Mouse (Mus musculus): ENCODE data around the gene Zfp46. TPM values are rescaled to one million over a fixed set of nuclear protein-coding genes. Genes with fewer than 3 reads are reported as not detected.

The Zfp46 gene
- polyA plus RNA-seq, 1 experiment from 2014 or later, result 43.2 TPM

DNA sequence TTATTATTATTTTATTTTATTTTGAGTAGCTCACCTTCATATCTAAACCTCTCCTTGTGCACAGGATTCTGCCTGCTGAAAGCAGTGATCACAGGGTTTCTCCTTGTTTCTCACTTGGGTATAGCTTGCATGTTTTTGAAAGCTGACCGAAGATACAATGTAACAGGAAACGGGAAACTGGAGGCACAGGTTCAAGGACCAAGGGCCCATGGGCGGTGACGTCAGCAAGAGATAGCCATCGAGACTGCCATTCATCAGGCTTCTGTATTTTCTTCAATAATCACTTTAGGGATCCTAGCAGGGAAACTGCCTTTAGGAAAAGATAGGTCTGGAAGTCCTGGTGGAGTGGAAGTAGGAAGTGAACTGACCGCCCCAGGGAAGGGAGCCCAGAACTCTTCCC lies 7.2 kb downstream of the Zfp46 start:
- Histone ChIP-seq H3K4me3 (no peak overlapping the region), H3K9me3 (no peaks in the 10 kb centered on the region), H3K4me2 (no peak overlapping the region), H3K27me3 (replicated peaks) (peaks cover 10% of the 10 kb centered on the region; the same call in 1 of the 2 replicates), H3K4me1 (peaks cover 24% of the 10 kb centered on the region), H3K27ac (no peak overlapping the region), H3K36me3 (replicated peaks) (peaks cover 26% of the 10 kb centered on the region; the same call in 1 of the 2 replicates), H3K9ac (no peak overlapping the region)
- no peak for ATAC-seq (replicated peaks)
- WGBS, result 92% methylated on average over 6 of the region's 6 CpGs

DNA sequence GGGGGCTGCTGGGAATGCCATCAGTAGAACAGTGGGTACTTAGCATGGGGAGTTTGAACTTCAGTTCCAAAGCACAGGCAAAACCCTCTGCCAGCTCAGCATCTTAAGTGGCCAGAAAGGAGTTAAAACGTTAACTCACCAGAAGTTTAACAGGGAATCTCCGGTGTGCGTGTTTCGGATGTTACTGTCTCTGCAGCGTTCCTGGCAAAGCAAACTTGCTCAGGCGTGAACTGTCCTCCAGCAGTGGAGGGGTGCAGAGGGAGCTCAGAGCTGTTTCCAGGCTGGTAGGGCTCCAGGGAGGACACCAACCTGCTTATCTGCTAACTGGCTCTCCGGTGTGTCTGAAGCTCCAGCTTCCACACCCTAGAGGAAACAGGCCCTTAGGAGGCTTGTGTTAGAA lies 11.5 kb downstream of the Zfp46 start:
- WGBS, result 67% methylated on average over 7 of the region's 7 CpGs
- Histone ChIP-seq H3K4me2 (no peak overlapping the region), H3K27ac (no peak overlapping the region), H3K4me1 (peaks cover 4% of the 10 kb centered on the region), H3K9me3 (no peaks in the 10 kb centered on the region), H3K9ac (no peak overlapping the region), H3K4me3 (no peak overlapping the region), H3K27me3 (replicated peaks) (no peaks in the 10 kb centered on the region), H3K36me3 (replicated peaks) (peaks cover 13% of the 10 kb centered on the region; the same call in 1 of the 2 replicates)
- ATAC-seq (replicated peaks), result no peak

DNA sequence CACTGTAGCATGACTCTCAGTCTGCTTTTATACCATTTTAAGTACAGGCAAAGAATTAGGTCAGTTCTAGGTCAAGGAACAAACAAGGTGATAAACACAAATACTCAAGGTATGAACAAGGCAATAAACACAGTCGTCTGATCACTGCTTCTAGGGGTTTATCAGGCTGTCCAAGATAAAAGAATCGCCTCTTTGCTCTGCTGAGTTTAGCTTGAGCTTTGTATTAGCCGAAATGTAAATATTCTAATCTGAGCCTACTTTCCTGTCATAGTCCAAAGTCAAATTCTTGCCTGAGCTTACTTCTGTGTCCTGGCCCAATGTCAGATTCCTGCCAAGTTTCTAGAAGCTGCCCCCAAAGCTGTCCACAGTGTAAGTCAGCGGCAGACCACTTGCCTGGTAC lies 18.0 kb downstream of the Zfp46 start:
- H3K27ac ChIP-seq, result no peak overlapping the region
- 76% methylated on average over 4 of the region's 4 CpGs for WGBS

DNA sequence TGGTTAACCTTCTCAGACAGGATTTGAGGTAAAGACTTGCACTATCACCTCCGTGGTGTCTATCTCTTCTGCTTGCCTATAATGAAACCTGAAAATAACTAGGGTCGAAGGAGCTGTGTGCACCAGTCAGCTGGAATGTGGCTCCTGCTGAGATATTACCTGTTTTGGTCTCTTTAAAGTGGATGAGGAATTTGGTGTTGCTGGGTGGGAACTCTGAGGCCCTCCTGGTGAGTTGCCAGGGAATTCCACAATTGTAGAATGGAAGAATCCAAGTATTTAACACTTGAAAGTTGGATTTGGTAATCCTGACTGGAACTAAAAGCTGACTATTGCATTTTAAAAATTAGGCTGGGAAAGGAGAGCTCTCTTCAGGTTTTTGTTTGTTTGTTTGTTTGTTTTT lies 19.7 kb downstream of the Zfp46 start:
- no peak overlapping the region for H3K4me2 ChIP-seq
- no peaks in the 10 kb centered on the region for H3K9me3 ChIP-seq
- H3K9ac ChIP-seq, result no peak overlapping the region
- peaks cover under 1% of the 10 kb centered on the region for H3K4me1 ChIP-seq
- H3K27me3 ChIP-seq (replicated peaks), result no peaks in the 10 kb centered on the region
- no peak overlapping the region for H3K27ac ChIP-seq
- ATAC-seq (replicated peaks), result no peak
- 50% methylated on average over 2 of the region's 2 CpGs for WGBS
- no peaks in the 10 kb centered on the region for H3K36me3 ChIP-seq (replicated peaks)
- no peak overlapping the region for H3K4me3 ChIP-seq

More for the DNA sequence above, 18.0 kb downstream of the Zfp46 start:
- Histone ChIP-seq H3K4me2 (no peak overlapping the region), H3K9me3 (no peaks in the 10 kb centered on the region), H3K4me3 (no peak overlapping the region), H3K27me3 (replicated peaks) (no peaks in the 10 kb centered on the region), H3K4me1 (no peaks in the 10 kb centered on the region), H3K9ac (no peak overlapping the region), H3K36me3 (replicated peaks) (no peaks in the 10 kb centered on the region)
- no peak for ATAC-seq (replicated peaks)

DNA sequence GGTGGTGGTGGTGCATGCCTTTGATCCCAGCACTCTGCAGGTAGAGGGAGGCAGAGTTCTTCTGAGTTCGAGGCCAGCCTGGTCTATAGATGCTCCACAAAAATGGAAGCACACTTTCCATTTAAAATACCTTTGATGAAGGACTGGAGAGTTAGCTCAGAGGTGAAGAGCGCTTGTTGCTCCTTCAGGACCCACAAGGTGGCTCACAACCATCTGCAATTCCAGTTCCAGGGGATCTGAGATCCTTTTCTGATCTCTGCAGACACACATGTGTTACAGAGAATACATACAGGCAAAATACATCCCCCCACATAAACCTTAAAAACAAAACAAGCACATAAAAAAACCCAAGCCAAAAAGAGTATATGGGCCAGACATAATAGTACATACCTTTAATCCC lies 23.9 kb downstream of the Zfp46 start:
- no peaks in the 10 kb centered on the region for H3K9me3 ChIP-seq
- no peak overlapping the region for H3K9ac ChIP-seq
- H3K27ac ChIP-seq, result no peak overlapping the region
- no peak for ATAC-seq (replicated peaks)
- H3K27me3 ChIP-seq (replicated peaks), result no peaks in the 10 kb centered on the region
- H3K36me3 ChIP-seq (replicated peaks), result no peaks in the 10 kb centered on the region
- peaks cover 26% of the 10 kb centered on the region for H3K4me1 ChIP-seq
- H3K4me2 ChIP-seq, result no peak overlapping the region
- no peak overlapping the region for H3K4me3 ChIP-seq
- WGBS, result 59% methylated on average over 2 of the region's 2 CpGs

DNA sequence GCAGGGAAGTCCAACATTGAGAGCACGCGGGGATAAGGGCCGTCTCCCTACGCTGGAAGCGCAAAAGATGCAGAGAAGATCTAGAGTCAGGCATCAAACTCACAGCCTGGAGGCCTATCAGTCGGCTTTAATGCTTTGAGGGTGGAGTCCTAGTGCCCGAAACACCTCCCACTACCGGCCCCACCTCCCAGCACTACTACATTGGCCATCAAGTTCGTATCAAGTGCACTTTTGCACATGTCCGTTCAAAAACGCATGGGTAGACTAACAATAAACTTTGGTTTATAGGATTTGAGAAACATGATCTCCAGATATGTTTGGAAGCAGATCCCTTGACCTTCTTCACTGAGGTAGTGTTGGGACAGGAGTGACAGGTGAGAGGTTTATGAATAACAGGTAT lies 25.3 kb downstream of the Zfp46 start:
- Histone ChIP-seq H3K9me3 (no peaks in the 10 kb centered on the region), H3K36me3 (replicated peaks) (no peaks in the 10 kb centered on the region), H3K27me3 (replicated peaks) (no peaks in the 10 kb centered on the region), H3K4me2 (peak overlapping the region; percentile 61), H3K27ac (peak overlapping the region; percentile 96), H3K4me3 (peak overlapping the region; percentile 99), H3K4me1 (peaks cover 38% of the 10 kb centered on the region), H3K9ac (peak overlapping the region; percentile 84)
- ATAC-seq (replicated peaks), result no peak
- WGBS, result 3% methylated on average over 11 of the region's 11 CpGs

DNA sequence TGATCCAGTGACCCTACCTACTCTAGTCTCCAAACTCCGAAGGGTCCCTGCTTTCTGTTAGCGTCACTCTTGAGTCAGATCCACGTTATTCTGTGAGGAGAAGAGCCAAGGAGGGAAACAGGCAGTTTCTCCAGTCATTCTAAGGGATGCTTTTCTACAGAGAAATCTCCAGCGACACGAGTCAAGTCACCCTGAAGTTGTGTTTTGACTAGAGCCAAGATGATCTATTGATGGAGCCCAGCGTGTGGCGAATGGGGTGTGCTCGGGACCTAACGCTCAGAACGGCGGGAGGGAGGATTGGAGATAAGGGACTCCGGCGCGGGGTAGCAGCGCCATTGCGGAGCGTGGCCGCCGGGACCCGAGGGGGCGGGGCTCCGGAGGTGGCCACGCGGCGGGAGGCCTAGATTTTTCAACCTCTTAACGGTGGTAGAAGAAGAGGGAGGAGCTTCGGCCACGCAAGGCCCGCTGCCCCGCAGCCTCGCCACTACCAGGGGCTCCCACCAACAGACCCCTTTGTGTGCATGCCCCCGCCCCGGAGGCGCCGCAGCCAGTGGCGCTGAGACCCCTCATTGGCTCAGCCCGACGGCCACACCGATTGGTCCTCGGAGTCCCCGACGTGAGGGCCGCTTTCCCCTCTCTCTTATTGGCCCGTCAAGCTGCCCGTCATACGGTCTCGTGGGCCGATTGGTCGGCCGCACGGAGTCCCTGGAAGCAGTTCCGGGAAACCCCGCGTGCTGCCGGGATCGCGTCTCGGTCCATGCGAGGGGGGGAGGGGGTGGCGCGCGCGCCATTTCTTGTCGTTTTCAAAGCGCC lies 26.0 kb downstream of the Zfp46 start, which contains the start of gene Hnrnpr:
Hnrnpr (plus strand) TSS at position 714 of the 813 bp plus-strand sequence.
- no peaks in the 10 kb centered on the region for H3K9me3 ChIP-seq
- H3K27me3 ChIP-seq (replicated peaks), result no peaks in the 10 kb centered on the region
- peak within 1 kb of the TSS; percentile 99 for H3K4me3 ChIP-seq
- ATAC-seq (replicated peaks), result peak; percentile 100
- H3K27ac ChIP-seq, result peak within 1 kb of the TSS; percentile 97
- WGBS, result under 1% methylated on average over 62 of the region's 65 CpGs
- no peaks in the 10 kb centered on the region for H3K36me3 ChIP-seq (replicated peaks)
- peak within 1 kb of the TSS; percentile 97 for H3K9ac ChIP-seq
- peak within 1 kb of the TSS; percentile 79 for H3K4me2 ChIP-seq
- peaks cover 43% of the 10 kb centered on the region for H3K4me1 ChIP-seq

DNA sequence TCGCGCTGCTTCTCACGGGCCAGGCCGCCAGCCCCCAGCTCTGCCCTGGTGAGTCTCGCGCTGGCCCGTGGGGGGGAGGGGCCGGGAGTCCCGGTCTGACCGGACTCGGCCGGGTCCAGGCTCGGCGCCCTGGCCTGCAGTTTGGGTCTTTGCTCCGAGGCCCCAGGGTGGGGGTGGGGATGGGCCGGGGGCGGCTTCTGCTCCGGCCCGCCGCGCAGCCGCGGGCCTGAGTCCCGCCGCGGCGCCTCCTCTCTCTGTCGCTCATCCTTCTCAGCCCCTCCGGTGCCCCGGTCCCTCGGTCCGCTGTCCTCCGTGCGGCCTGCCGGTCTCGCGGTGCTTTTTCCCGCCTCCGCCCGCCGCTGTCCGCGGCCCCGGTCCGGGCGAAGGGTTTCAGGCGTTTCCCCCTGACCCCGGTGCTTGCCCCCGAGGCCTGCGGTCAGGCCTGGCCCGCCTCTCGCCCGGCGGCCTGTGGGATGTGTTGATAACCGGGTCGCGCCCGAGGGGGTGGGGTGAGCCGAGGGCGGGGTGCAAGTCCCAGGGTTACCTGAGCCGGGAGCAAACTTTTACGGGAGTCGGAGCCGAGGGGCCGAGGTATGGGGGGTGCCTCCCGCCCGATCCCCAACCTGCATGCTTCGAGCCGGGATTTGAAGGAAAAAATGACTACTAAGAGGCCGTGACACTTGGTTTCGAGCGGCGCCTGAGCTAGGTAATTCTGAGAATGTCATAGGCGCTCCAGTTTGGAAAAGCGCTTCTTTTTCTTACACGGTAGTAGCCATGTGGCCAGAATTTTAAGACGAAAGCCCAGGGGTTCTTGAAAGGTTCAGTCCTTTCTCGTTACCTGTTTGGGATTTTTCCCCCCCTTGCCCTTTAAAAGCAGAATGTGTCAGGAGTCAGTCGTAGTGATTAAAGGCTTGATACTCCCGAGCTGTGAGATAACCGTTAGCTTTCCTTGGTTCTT lies 26.8 kb downstream of the Zfp46 start:
- H3K9ac ChIP-seq, result peak overlapping the region; percentile 97
- H3K27me3 ChIP-seq (replicated peaks), result no peaks in the 10 kb centered on the region
- ATAC-seq (replicated peaks), result no peak
- peak overlapping the region; percentile 99 for H3K4me3 ChIP-seq
- H3K9me3 ChIP-seq, result no peaks in the 10 kb centered on the region
- under 1% methylated on average over 81 of the region's 81 CpGs for WGBS
- peaks cover 43% of the 10 kb centered on the region for H3K4me1 ChIP-seq
- no peaks in the 10 kb centered on the region for H3K36me3 ChIP-seq (replicated peaks)
- H3K27ac ChIP-seq, result peak overlapping the region; percentile 97
- peak overlapping the region; percentile 79 for H3K4me2 ChIP-seq

DNA sequence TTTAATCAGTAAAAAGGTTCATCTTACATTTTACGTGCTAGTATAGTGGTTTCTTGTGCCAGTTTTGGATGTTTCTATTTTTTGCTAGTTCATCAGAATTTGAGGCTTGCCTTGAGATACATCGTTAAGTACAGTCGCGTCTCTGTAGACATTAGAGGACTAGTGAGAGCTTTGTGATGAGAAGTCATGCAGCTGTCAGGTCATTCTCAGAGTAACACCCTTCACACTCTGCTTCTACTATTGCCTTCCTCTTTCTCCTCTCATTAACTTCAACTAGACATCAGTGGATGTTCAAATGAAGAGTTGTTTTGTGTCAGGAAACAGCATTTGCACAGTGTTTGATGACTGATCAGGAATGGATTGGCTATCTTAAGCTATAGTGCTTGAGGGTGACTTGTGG lies 28.1 kb downstream of the Zfp46 start:
- Histone ChIP-seq H3K36me3 (replicated peaks) (0 out of 2 replicates have a peak, but pooled peaks cover 3% of the 10 kb centered on the region), H3K4me1 (peaks cover 43% of the 10 kb centered on the region), H3K9me3 (no peaks in the 10 kb centered on the region), H3K9ac (peak overlapping the region; percentile 35; the same call in 1 of the 2 replicates), H3K27me3 (replicated peaks) (no peaks in the 10 kb centered on the region), H3K4me2 (peak overlapping the region; percentile 79), H3K4me3 (peak overlapping the region; percentile 99), H3K27ac (no peak overlapping the region)
- no peak for ATAC-seq (replicated peaks)
- 15% methylated on average over 4 of the region's 4 CpGs for WGBS

DNA sequence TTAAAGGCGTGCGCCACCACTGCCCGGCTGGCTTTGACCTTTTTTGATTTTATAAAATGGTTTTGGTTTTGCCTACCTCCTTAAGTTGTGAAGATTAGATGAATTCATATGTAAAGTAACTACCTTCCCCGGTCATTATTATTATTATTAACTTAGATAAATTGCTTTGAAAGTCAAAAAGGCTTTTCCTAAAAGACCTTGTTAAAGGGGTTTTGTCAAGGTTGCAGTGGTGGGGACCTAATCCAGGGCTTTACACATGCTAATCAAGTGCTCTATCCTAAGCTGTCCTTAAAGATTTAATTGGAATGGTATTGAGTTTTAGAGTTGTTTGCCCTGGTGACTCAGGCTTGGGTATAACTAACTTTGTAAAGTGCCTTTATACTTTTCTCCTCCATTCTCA lies 33.2 kb downstream of the Zfp46 start:
- Histone ChIP-seq H3K4me1 (peaks cover 22% of the 10 kb centered on the region), H3K27ac (no peak overlapping the region), H3K9ac (no peak overlapping the region), H3K4me3 (no peak overlapping the region), H3K9me3 (no peaks in the 10 kb centered on the region), H3K27me3 (replicated peaks) (no peaks in the 10 kb centered on the region), H3K4me2 (no peak overlapping the region), H3K36me3 (replicated peaks) (peaks cover 33% of the 10 kb centered on the region)
- 58% methylated on average over 4 of the region's 4 CpGs for WGBS
- no peak for ATAC-seq (replicated peaks)

DNA sequence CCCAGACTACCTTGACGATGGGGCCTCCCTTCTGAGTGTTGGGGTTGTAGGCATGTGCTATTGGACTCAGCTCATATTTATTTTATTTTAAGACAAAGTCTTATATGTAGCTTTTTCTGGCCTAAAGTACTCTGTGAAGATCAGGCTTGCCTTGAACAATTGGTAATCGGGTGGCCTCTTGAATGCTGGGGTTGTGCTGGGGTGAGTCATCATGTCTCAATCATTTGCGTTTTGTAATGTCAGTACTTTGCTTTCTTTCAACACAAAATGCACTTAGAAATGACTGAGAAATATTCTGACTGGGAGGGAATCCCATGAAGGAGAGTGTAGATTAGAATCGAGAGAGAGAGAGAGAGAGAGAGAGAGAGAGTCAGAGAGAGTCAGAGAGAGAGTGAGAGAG lies 35.5 kb downstream of the Zfp46 start:
- no peak overlapping the region for H3K4me3 ChIP-seq
- no peak overlapping the region for H3K9ac ChIP-seq
- no peaks in the 10 kb centered on the region for H3K9me3 ChIP-seq
- no peak overlapping the region for H3K27ac ChIP-seq
- no peak for ATAC-seq (replicated peaks)
- 86% methylated on average over 4 of the region's 4 CpGs for WGBS
- H3K27me3 ChIP-seq (replicated peaks), result no peaks in the 10 kb centered on the region
- peaks cover 33% of the 10 kb centered on the region for H3K36me3 ChIP-seq (replicated peaks)
- no peak overlapping the region for H3K4me2 ChIP-seq
- H3K4me1 ChIP-seq, result peaks cover 2% of the 10 kb centered on the region

DNA sequence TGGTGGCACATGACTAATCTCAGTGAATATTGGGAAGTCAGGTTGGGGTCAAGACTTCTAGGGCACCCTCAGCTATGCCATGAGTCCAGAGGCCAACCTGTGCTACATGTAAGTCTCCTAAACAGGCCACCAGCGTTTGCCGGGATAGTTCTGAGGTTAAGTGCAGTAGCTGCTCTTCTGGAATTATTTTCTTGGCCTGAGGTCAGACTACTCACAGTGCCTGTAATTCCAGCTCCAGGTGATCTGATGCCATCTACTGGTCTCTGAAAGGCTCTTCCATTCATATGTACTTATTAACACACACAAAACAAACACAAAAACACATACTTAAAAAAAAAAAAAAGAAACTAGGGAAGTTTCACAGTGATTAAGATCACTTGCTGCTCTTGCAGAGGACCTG lies 39.7 kb downstream of the Zfp46 start:
- no peak overlapping the region for H3K4me3 ChIP-seq
- H3K9ac ChIP-seq, result no peak overlapping the region
- H3K27me3 ChIP-seq (replicated peaks), result no peaks in the 10 kb centered on the region
- 75% methylated on average over 2 of the region's 2 CpGs for WGBS
- no peak overlapping the region for H3K4me2 ChIP-seq
- ATAC-seq (replicated peaks), result no peak
- no peak overlapping the region for H3K27ac ChIP-seq
- H3K4me1 ChIP-seq, result no peaks in the 10 kb centered on the region
- H3K9me3 ChIP-seq, result no peaks in the 10 kb centered on the region
- peaks cover 26% of the 10 kb centered on the region; the same call in 1 of the 2 replicates for H3K36me3 ChIP-seq (replicated peaks)

Measured in midbrain, embryonic 15.5 days (tissue).